Mouse (Mus musculus): Measurements from ENCODE around the gene Gtf2b.

Gtf2b gene

GRCm38 (mm10) chr3:142811582-142811981 lies 46.7 kb downstream of the Gtf2b start:
- no peak for DNase-seq (ENCODE audit: low spot score in 2 of 2)

- no peak for DNase-seq (ENCODE audit: low spot score in 2 of 2)
These were observed 52.7 kb downstream of the Gtf2b start for GRCm38 (mm10) chr3:142817506-142817905.

GRCm38 (mm10) chr3:142823606-142824005 lies 58.8 kb downstream of the Gtf2b start:
- no peak for DNase-seq (ENCODE audit: low spot score in 2 of 2)

GRCm38 (mm10) chr3:142826449-142827146 lies 61.8 kb downstream of the Gtf2b start:
- DNase-seq (ENCODE audit: low spot score in 2 of 2): no peak

DNA sequence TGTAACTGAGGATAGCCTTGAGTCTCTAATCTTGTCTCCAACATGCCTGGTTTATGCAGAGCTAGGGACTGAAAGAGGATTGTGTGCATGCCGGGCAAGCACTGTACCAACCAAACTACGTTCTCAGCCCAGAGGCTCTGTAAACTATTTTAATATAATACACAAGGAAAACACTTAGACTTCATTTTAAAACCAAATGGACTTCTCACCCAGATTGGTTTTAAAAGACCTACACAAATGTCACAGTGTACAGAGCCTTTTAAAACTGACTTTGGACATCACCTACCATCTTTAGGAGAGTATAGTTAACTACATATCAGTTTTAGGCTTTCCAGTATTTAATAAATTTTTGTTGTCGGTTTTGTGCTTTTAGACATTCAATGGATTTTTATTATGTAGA lies 68.1 kb downstream of the Gtf2b start:
- no peak for DNase-seq (ENCODE audit: low spot score in 2 of 2)
